Mouse (Mus musculus): ENCODE results near the gene Acoxl.

- TF ChIP-seq CTCF (IDR thresholded peaks at IDR 0.05; ENCODE audit: borderline replicate concordance, insufficient read depth, low read depth, low read length) (no peak), POLR2A (IDR thresholded peaks at IDR 0.05; ENCODE audit: borderline replicate concordance, insufficient read depth, low read length) (no peak)
Observed at GRCm38 (mm10) chr2:127889979-127890378, 51.3 kb downstream of the Acoxl start.
